Mouse (Mus musculus): ENCODE measurements around the gene Ptov1. TPM values are rescaled to one million over a fixed set of nuclear protein-coding genes. Genes with fewer than 3 reads are reported as not detected.

The Ptov1 gene
- polyA plus RNA-seq, 1 experiment from 2014 or later, result 558 TPM

GRCm38 (mm10) chr7:44826771-44827170, 42.8 kb downstream of the Ptov1 start:
- Histone ChIP-seq H3K27ac (no peak overlapping the region), H3K27me3 (no peaks in the 10 kb centered on the region), H3K4me1 (peaks cover 13% of the 10 kb centered on the region), H3K9ac (no peak overlapping the region), H3K4me3 (no peak overlapping the region), H3K9me3 (replicated peaks) (no peaks in the 10 kb centered on the region), H3K4me2 (no peak overlapping the region), H3K36me3 (ENCODE audit: poor library complexity, severe bottlenecking) (peaks cover 46% of the 10 kb centered on the region)
- no peak for ATAC-seq
- 89% methylated on average over 3 of the region's 3 CpGs for WGBS

- H3K4me3 ChIP-seq, result no peak overlapping the region
- ATAC-seq, result peak; percentile 70
- no peaks in the 10 kb centered on the region for H3K27me3 ChIP-seq
- no peaks in the 10 kb centered on the region for H3K9me3 ChIP-seq (replicated peaks)
- H3K4me2 ChIP-seq, result no peak overlapping the region
- H3K4me1 ChIP-seq, result peaks cover 28% of the 10 kb centered on the region
- H3K36me3 ChIP-seq (ENCODE audit: poor library complexity, severe bottlenecking), result peaks cover 27% of the 10 kb centered on the region
- H3K9ac ChIP-seq, result no peak overlapping the region
- WGBS, result 22% methylated on average over 3 of the region's 3 CpGs
- no peak overlapping the region for H3K27ac ChIP-seq
Observed at GRCm38 (mm10) chr7:44824872-44825271, 44.7 kb downstream of the Ptov1 start.

DNA sequence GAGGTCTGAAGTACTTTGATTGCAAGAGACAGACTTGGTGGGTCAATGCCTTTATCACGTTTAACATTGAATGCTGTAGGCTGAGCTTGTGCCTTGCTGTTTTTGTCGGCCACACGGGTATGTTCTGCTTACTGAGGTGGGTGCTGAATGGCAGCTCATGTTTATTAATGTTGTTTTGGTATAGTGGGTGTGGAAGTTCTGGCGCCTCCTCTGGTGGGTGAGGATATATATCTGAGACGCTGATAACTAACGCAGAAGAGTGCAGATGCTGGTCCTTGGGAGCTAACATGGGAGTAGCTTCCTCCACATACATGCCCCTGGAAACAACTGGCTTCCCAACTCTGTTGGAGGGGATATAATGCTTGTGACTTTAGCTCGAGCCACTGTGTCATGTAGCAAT, 46.2 kb downstream of the Ptov1 start:
- ATAC-seq, result no peak
- 37% methylated on average over 7 of the region's 7 CpGs for WGBS
- H3K9me3 ChIP-seq (replicated peaks), result no peaks in the 10 kb centered on the region
- H3K9ac ChIP-seq, result no peak overlapping the region
- H3K27me3 ChIP-seq, result no peaks in the 10 kb centered on the region
- H3K36me3 ChIP-seq (ENCODE audit: poor library complexity, severe bottlenecking), result peaks cover 13% of the 10 kb centered on the region
- peaks cover 42% of the 10 kb centered on the region for H3K4me1 ChIP-seq
- no peak overlapping the region for H3K4me2 ChIP-seq
- H3K27ac ChIP-seq, result no peak overlapping the region
- H3K4me3 ChIP-seq, result no peak overlapping the region

GRCm38 (mm10) chr7:44821666-44822448, 47.7 kb downstream of the Ptov1 start:
- no peaks in the 10 kb centered on the region for H3K27me3 ChIP-seq
- peaks cover 58% of the 10 kb centered on the region for H3K4me1 ChIP-seq
- no peak overlapping the region for H3K4me3 ChIP-seq
- H3K9ac ChIP-seq, result no peak overlapping the region
- H3K27ac ChIP-seq, result no peak overlapping the region
- WGBS, result 86% methylated on average over 7 of the region's 7 CpGs
- no peak overlapping the region; the same call in 1 of the 2 replicates for H3K4me2 ChIP-seq
- H3K9me3 ChIP-seq (replicated peaks), result no peaks in the 10 kb centered on the region
- no peak for ATAC-seq
- peaks cover 6% of the 10 kb centered on the region; the same call in 1 of the 2 replicates for H3K36me3 ChIP-seq (ENCODE audit: poor library complexity, severe bottlenecking)

DNA sequence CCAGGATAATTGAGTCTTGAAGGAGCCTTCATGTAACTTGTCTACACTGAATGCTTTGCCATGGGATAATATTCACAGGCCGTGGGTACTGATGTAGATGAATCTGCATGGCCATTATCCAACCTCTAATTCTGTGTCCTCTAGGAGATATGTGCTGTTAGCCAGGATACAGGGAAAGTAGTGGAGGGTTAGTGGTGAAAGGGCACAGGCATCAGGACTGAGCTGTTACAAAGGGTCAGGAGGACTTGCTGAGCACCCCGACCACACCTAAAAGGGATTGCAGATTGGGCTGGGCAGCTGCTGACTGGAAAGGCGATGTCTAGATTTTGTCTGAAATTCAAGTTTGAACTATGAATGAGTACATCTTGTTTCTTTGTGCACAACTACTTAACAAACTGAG, 49.1 kb downstream of the Ptov1 start:
- H3K4me2 ChIP-seq, result peak overlapping the region; percentile 84; the same call in 1 of the 2 replicates
- H3K9ac ChIP-seq, result 0 out of 2 replicates have a peak overlapping the region, but pooled peaks have one; percentile 34
- no peak for ATAC-seq
- no peaks in the 10 kb centered on the region for H3K27me3 ChIP-seq
- no peak overlapping the region for H3K27ac ChIP-seq
- no peak overlapping the region for H3K4me3 ChIP-seq
- H3K9me3 ChIP-seq (replicated peaks), result no peaks in the 10 kb centered on the region
- peaks cover 58% of the 10 kb centered on the region for H3K4me1 ChIP-seq
- 82% methylated on average over 3 of the region's 3 CpGs for WGBS
- peaks cover 1% of the 10 kb centered on the region; the same call in 1 of the 2 replicates for H3K36me3 ChIP-seq (ENCODE audit: poor library complexity, severe bottlenecking)

DNA sequence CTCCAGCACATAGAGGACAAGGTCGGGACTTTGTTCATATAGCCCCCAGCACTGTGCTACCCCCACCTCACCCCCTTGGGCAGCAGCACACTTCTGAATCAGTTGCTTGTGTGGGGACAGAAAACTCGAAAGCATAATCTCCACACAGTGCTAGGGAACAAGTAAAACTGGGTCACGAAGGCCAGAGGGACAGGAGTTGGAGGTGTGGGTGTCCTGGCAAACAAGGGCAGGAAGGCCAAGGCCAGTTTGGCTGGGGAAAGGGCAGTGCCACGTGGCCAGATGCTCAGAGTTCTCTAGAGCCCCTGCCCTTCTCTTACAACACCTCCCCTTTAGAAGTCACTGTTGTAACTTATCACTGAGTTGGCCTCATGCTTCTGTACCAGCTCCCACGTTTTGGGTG, 49.7 kb downstream of the Ptov1 start:
- no peak overlapping the region for H3K27ac ChIP-seq
- no peaks in the 10 kb centered on the region for H3K27me3 ChIP-seq
- peak overlapping the region; percentile 95 for H3K9ac ChIP-seq
- no peak for ATAC-seq
- H3K36me3 ChIP-seq (ENCODE audit: poor library complexity, severe bottlenecking), result no peaks in the 10 kb centered on the region
- H3K4me3 ChIP-seq, result peak overlapping the region; percentile 84; the same call in 1 of the 2 replicates
- 75% methylated on average over 5 of the region's 5 CpGs for WGBS
- peaks cover 64% of the 10 kb centered on the region for H3K4me1 ChIP-seq
- H3K9me3 ChIP-seq (replicated peaks), result no peaks in the 10 kb centered on the region
- H3K4me2 ChIP-seq, result peak overlapping the region; percentile 84

- H3K27ac ChIP-seq, result peak overlapping the region; percentile 94
Observed at GRCm38 (mm10) chr7:44819391-44819790, 50.2 kb downstream of the Ptov1 start.

DNA sequence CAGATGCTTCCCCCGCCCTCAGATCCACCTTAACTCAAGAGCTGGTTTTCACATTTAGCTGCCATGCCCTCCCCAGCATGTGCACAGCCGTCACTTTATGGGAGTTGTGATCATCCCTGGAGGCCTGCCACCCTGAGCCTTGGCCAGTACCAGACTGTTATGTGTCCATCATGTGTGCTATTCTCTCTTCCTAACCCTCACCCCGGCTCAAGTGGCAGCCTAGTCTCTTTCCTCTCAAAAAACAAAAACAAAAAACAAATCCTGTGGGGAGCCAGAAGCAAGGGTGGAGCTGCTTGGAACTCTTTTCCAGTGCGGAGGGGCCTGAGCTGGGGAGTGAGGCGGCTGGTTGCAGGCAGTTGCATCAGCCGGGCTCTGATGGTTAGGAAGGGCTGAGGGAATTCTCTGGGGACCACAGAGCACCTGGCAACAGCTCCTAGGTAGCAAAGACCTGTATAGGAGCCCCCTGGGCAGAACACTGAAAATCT, 50.8 kb downstream of the Ptov1 start:
- Histone ChIP-seq H3K4me2 (peak overlapping the region; percentile 84), H3K27me3 (no peaks in the 10 kb centered on the region), H3K36me3 (ENCODE audit: poor library complexity, severe bottlenecking) (0 out of 2 replicates have a peak, but pooled peaks cover 3% of the 10 kb centered on the region), H3K4me1 (peaks cover 65% of the 10 kb centered on the region), H3K27ac (peak overlapping the region; percentile 94), H3K9ac (peak overlapping the region; percentile 95), H3K9me3 (replicated peaks) (no peaks in the 10 kb centered on the region), H3K4me3 (peak overlapping the region; percentile 84)
- 31% methylated on average over 6 of the region's 6 CpGs for whole genome bisulfite sequencing
- no peak for ATAC-seq

More at GRCm38 (mm10) chr7:44819391-44819790, 50.2 kb downstream of the Ptov1 start:
- H3K9me3 ChIP-seq (replicated peaks), result no peaks in the 10 kb centered on the region
- peak overlapping the region; percentile 84 for H3K4me3 ChIP-seq
- no peaks in the 10 kb centered on the region for H3K36me3 ChIP-seq (ENCODE audit: poor library complexity, severe bottlenecking)
- H3K4me1 ChIP-seq, result peaks cover 67% of the 10 kb centered on the region
- no peaks in the 10 kb centered on the region for H3K27me3 ChIP-seq
- ATAC-seq, result no peak
- H3K4me2 ChIP-seq, result peak overlapping the region; percentile 84
- H3K9ac ChIP-seq, result peak overlapping the region; percentile 95
- 99% methylated on average over 2 of the region's 2 CpGs for WGBS

DNA sequence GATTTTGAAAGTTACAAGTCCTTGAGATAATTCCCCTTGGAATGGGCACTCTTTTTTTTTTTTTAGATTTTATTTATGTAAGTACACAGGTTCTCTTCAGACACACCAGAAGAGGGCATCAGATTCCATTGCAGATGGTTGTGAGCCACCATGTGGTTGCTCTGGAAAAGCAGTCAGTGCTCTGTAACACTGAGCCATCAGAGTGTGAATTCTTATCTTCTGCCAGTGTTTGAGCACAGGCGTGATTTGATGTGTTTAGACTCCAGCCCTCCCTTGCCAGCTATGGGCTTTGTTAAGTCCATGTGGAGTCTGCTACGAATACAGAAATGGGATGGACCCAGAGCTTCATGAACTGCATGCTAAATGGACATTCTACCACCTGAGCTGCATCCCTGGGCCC, 51.4 kb downstream of the Ptov1 start:
- peak overlapping the region; percentile 84 for H3K4me3 ChIP-seq
- peak overlapping the region; percentile 84 for H3K4me2 ChIP-seq
- no peak for ATAC-seq
- H3K4me1 ChIP-seq, result peaks cover 59% of the 10 kb centered on the region
- H3K9ac ChIP-seq, result peak overlapping the region; percentile 95
- H3K36me3 ChIP-seq (ENCODE audit: poor library complexity, severe bottlenecking), result peaks cover 9% of the 10 kb centered on the region; the same call in 1 of the 2 replicates
- H3K9me3 ChIP-seq (replicated peaks), result no peaks in the 10 kb centered on the region
- H3K27ac ChIP-seq, result peak overlapping the region; percentile 94
- WGBS, result 13% methylated on average over 2 of the region's 2 CpGs
- H3K27me3 ChIP-seq, result no peaks in the 10 kb centered on the region

- Histone ChIP-seq H3K27ac (peak overlapping the region; percentile 94), H3K4me2 (peak overlapping the region; percentile 84), H3K9ac (peak overlapping the region; percentile 95), H3K4me3 (peak overlapping the region; percentile 84), H3K36me3 (ENCODE audit: poor library complexity, severe bottlenecking) (peaks cover 16% of the 10 kb centered on the region; the same call in 1 of the 2 replicates), H3K4me1 (peaks cover 53% of the 10 kb centered on the region), H3K27me3 (no peaks in the 10 kb centered on the region), H3K9me3 (replicated peaks) (no peaks in the 10 kb centered on the region)
- 29% methylated on average over 3 of the region's 3 CpGs for WGBS
- no peak for ATAC-seq
Observed at GRCm38 (mm10) chr7:44817441-44817840, 52.1 kb downstream of the Ptov1 start.

- Histone ChIP-seq H3K4me2 (peak within 1 kb of the TSS; percentile 84), H3K4me3 (peak within 1 kb of the TSS; percentile 84), H3K36me3 (ENCODE audit: poor library complexity, severe bottlenecking) (peaks cover 17% of the 10 kb centered on the region; the same call in 1 of the 2 replicates), H3K27ac (peak within 1 kb of the TSS; percentile 94), H3K9me3 (replicated peaks) (no peaks in the 10 kb centered on the region), H3K4me1 (peaks cover 51% of the 10 kb centered on the region), H3K27me3 (no peaks in the 10 kb centered on the region), H3K9ac (peak within 1 kb of the TSS; percentile 95)
- ATAC-seq, result peak; percentile 46
- WGBS, result under 1% methylated on average over 52 of the region's 57 CpGs
Observed at GRCm38 (mm10) chr7:44816470-44817021, 53.0 kb downstream of the Ptov1 start, which contains the start of gene Atf5. Atf5 (minus strand) TSS chr7:44816658.

Data from forebrain, embryonic 13.5 days (tissue).